Mouse (Mus musculus): ENCODE measurements around the gene Slc44a4.
"Not testable (repeated sequence)": the region's sequence is repeated elsewhere in the genome, so short reads cannot be mapped to it uniquely, and the experiment has no call there.

Gene Slc44a4

DNA sequence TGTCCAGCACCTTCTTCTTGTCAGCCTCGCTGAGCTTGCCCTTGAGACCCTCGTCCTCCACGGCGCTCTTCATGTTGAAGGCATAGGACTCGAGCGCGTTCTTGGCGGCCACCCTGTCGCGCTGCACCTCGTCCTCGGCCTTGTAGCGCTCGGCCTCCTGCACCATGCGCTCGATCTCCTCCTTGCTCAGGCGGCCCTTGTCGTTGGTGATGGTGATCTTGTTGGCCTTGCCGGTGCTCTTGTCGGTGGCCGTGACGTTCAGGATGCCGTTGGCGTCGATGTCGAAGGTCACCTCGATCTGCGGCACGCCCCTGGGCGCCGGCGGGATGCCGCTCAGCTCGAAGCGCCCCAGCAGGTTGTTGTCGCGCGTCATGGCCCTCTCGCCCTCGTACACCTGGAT, 43.0 kb downstream of the Slc44a4 start:
- H3K36me3 ChIP-seq (ENCODE audit: control insufficient read depth, insufficient read depth, low read length, poor library complexity, severe bottlenecking); H3K27me3 ChIP-seq (ENCODE audit: control insufficient read depth, insufficient read depth, low read length, poor library complexity, severe bottlenecking): not testable (repeated sequence)
- DNase-seq (ENCODE audit: low read depth, low spot score) = peak; percentile 47

DNA sequence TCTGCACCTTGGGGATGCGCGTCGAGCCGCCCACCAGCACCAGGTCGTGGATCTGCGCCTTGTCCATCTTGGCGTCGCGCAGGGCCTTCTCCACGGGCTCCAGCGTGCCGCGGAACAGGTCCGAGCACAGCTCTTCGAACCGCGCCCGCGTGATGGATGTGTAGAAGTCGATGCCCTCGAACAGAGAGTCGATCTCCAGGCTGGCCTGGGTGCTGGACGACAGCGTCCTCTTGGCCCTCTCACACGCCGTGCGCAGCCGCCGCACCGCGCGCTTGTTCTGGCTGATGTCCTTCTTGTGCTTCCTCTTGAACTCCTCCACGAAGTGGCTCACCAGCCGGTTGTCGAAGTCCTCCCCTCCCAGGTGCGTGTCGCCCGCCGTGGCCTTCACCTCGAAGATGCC, 43.7 kb downstream of the Slc44a4 start:
- H3K36me3 ChIP-seq (ENCODE audit: control insufficient read depth, insufficient read depth, low read length, poor library complexity, severe bottlenecking); H3K27me3 ChIP-seq (ENCODE audit: control insufficient read depth, insufficient read depth, low read length, poor library complexity, severe bottlenecking): not testable (repeated sequence)
- DNase-seq (ENCODE audit: low read depth, low spot score) = peak; percentile 36

DNA sequence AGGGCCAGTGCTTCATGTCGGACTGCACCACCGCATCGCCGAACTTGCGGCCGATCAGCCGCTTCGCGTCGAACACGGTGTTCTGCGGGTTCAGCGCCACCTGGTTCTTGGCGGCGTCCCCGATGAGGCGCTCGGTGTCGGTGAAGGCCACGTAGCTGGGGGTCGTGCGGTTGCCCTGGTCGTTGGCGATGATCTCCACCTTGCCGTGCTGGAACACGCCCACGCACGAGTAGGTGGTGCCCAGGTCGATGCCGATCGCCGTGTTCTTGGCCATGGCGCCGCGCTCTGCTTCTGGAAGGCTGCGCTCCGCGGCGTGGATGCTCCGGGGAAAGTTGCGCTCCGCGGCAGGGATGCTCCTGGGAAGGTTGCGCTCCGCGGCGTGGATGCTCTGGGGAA, 44.5 kb downstream of the Slc44a4 start:
- not testable (repeated sequence) for H3K36me3 ChIP-seq (ENCODE audit: control insufficient read depth, insufficient read depth, low read length, poor library complexity, severe bottlenecking); H3K27me3 ChIP-seq (ENCODE audit: control insufficient read depth, insufficient read depth, low read length, poor library complexity, severe bottlenecking); DNase-seq (ENCODE audit: low read depth, low spot score)

DNA sequence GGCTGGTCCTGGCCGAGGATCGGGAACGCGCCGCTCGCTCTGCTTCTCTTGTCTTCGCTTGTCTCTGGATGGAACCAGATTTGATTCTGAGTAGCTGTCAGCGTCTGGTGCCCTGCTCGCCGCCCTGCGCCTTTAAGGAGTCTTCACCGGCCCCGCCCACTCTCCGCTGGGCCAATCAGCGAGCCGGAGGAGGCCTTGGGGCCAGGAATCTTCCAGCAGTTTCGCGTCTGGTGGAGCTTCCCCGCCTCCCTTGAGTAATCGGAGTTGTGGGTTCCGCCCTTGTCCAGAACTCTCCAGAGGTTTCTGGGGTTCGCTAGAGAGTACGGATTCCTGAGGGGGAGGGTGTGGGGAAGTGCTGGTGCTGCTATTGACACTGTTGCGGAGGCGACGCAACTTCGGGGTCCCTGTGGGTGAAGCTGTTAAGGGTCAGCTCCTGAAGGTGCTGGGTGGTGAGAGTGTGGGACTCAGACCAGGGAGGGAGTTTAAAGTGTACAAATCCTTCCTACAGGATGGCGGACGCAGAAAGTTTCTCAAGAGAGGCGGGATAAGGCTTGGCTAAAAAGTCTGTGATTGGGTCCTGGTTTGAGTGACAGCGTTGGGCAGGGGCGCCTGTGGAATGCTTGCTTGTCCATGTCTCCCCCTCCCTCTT, 45.0 kb downstream of the Slc44a4 start, which contains the start of gene Hspa1b:
Gene Hspa1b, minus strand, starts transcription at position 109 of the 649 bp plus-strand sequence.
- peak; percentile 90 for DNase-seq (ENCODE audit: low read depth, low spot score)
- not testable (repeated sequence) for H3K36me3 ChIP-seq (ENCODE audit: control insufficient read depth, insufficient read depth, low read length, poor library complexity, severe bottlenecking); H3K27me3 ChIP-seq (ENCODE audit: control insufficient read depth, insufficient read depth, low read length, poor library complexity, severe bottlenecking)

DNA sequence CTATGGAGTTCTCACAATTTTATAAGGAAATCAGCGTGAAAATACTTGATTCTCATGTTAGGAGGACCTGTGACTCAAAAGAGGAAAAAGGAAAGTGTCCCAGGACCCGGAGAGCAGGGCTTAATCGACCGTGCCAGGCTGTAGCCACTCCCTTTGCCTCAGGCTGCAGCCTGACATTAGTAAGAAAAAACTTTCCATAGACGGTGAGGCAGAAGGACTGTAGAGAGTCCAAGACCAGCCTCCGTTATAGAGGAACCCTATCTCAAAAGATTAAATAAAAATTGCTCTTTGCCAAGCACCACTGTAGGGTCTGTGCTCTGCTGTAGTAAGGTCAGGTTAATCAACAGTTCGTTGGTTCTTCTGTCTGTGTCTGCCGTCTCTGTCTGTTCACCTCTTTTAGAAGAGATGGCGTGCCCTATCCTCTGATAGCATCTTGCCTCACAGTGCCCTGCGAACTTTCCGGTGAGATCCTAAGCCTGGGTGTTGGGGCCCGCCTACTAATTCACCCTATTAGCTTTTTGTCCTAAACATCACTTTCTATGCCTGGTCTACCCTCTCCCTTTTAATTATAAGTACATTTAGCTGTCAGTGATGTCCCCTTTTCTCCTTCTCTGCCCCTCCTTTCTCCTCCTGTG, 45.7 kb downstream of the Slc44a4 start:
- Histone ChIP-seq H3K27me3 (ENCODE audit: control insufficient read depth, insufficient read depth, low read length, poor library complexity, severe bottlenecking) (no peaks in the 10 kb centered on the region), H3K36me3 (ENCODE audit: control insufficient read depth, insufficient read depth, low read length, poor library complexity, severe bottlenecking) (no peaks in the 10 kb centered on the region)
- peak; percentile 62 for DNase-seq (ENCODE audit: low read depth, low spot score)

DNA sequence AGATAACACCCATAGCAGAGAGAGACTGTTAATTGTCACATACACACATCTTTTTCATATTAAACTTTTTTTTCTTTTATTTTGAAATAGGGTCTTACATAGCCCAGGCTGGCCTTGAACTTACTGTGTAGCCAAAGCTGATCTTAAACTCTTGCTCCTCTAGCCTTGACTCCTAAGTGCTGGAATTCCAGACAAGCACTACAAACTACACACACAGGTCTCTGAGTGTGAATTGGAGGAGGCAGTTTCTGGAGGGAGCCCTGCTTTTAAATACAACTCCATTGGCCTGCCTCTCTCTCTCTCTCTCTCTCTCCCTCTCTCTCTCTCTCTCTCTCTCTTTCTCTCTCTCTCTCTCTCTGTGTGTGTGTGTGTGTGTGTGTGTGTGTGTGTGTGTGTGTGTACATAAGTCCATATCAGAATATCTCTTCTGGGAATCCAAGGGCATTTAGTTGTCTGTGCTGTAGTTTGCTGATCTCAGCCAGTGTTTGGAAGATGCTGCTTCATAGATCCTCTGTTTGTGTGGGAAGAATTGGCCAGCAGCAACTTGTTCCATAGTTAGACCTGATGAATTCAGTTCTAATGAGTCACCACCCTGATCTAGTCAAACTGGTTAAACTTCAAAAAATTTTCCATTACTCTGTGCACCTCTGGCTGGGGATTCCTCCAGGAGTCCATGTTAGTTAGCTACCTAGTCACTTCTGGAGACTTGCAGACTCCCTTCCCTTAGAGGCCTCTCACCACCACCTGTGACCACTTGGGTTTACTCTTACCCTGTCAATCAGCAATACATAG, 46.6 kb downstream of the Slc44a4 start:
- H3K27me3 ChIP-seq (ENCODE audit: control insufficient read depth, insufficient read depth, low read length, poor library complexity, severe bottlenecking) = no peaks in the 10 kb centered on the region
- DNase-seq (ENCODE audit: low read depth, low spot score) = no peak
- no peaks in the 10 kb centered on the region for H3K36me3 ChIP-seq (ENCODE audit: control insufficient read depth, insufficient read depth, low read length, poor library complexity, severe bottlenecking)

DNA sequence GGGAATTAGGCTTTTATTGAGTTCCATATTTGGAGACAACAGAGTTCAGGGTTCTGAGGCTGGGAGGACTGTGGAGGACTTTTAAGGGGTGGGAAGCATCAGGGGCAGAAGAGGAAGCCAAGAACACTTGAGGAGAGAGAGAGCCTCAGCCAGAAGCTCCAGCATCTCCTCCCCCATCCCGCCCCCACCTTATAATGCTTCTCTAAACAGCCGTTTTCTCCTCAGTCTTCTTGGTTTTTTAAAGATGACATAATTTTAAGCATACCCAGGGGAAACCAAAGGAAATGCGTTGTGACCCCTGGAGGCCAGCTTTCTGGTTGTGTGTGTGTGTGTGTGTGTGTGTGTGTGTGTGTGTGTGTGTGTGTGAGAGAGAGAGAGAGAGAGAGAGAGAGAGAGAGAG, 47.9 kb downstream of the Slc44a4 start:
- peak; percentile 53 for DNase-seq (ENCODE audit: low read depth, low spot score)
- H3K27me3 ChIP-seq (ENCODE audit: control insufficient read depth, insufficient read depth, low read length, poor library complexity, severe bottlenecking) = no peaks in the 10 kb centered on the region
- no peaks in the 10 kb centered on the region for H3K36me3 ChIP-seq (ENCODE audit: control insufficient read depth, insufficient read depth, low read length, poor library complexity, severe bottlenecking)

DNA sequence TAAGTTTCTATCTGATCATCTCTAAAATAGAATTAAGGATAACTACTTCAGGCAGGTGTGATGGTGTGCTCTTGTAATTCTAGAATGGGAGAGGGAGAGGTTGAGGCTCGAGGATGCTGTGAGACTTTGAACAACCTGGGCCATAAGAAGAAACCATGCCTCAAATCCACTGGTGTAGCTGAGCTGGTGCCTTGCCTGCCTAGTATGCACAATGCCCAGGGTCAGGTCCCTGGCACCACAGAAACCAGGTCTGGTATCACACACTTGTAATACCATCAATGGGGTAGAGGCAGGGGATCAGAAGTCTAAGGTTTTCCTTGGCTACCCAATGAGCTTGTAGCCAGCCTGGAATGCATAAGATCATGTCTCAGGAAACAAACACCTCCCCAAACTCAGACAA, 48.6 kb downstream of the Slc44a4 start:
- DNase-seq (ENCODE audit: low read depth, low spot score) = no peak
- Histone ChIP-seq H3K27me3 (ENCODE audit: control insufficient read depth, insufficient read depth, low read length, poor library complexity, severe bottlenecking) (no peaks in the 10 kb centered on the region), H3K36me3 (ENCODE audit: control insufficient read depth, insufficient read depth, low read length, poor library complexity, severe bottlenecking) (no peaks in the 10 kb centered on the region)

DNA sequence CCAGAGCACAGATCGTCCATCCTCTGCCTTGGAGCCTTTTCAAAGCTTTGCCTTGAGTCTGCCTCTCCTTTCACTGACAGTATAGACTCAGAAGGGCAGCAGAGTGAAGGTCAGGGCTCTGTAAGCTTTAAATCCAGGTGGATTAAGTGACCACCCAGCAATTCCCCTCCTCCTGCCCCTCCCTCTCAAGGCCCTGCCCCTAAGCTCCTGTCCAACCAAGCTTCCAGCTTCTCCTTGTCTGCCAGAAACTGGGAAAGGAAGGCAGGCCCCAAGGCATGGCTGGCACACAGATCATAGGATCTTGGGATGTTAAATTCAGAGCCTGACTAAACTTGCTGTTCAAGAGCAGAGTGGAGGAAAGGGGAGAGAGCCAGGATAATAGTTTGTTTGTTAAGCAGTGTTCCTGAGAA, 50.4 kb downstream of the Slc44a4 start:
- H3K36me3 ChIP-seq (ENCODE audit: control insufficient read depth, insufficient read depth, low read length, poor library complexity, severe bottlenecking) = no peaks in the 10 kb centered on the region
- no peaks in the 10 kb centered on the region for H3K27me3 ChIP-seq (ENCODE audit: control insufficient read depth, insufficient read depth, low read length, poor library complexity, severe bottlenecking)
- no peak for DNase-seq (ENCODE audit: low read depth, low spot score)

DNA sequence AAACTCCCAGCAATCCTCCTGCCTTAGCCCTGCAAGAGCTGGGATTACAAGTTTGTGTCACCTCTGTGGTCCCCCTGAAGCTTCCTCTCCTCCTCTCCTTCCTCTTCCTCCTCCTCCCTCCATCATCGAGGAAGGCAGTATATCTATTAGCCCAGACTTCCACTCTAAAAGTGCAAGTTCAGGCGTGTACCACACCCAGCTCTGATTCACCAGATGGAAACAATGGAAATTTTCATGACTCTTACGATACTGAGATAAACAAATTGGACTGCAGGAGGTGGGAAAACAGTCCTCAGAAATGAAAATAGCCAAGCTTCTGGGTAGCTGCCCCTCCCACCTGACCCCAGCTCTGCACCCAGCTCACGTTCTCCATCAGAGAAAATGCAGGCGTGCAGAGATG, 51.4 kb downstream of the Slc44a4 start:
- Histone ChIP-seq H3K27me3 (ENCODE audit: control insufficient read depth, insufficient read depth, low read length, poor library complexity, severe bottlenecking) (no peaks in the 10 kb centered on the region), H3K36me3 (ENCODE audit: control insufficient read depth, insufficient read depth, low read length, poor library complexity, severe bottlenecking) (no peaks in the 10 kb centered on the region)
- DNase-seq (ENCODE audit: low read depth, low spot score) = no peak

DNA sequence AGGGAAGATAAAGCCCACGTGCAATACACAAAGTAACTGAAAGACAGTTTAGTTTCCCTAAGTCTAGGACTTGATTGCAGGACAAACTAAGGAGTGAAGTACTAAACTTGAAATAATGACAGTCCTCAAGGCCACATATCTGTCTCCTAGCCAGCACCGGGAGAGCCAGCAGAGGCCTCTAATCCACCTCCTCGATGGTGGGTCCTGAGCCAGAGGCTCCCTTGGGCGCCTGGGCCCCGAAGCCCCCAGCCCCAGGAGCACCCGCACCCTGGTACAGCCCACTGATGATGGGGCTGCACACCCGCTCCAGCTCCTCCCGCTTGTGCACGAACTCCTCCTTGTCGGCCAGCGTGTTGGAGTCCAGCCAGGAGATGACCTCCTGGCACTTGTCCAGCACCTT, 55.6 kb downstream of the Slc44a4 start, which contains the start of gene Gm20481:
Gene Gm20481, plus strand, starts transcription at position 91 of the 400 bp plus-strand sequence.
- not testable (repeated sequence) for H3K36me3 ChIP-seq (ENCODE audit: control insufficient read depth, insufficient read depth, low read length, poor library complexity, severe bottlenecking); H3K27me3 ChIP-seq (ENCODE audit: control insufficient read depth, insufficient read depth, low read length, poor library complexity, severe bottlenecking)
- DNase-seq (ENCODE audit: low read depth, low spot score) = peak; percentile 51

DNA sequence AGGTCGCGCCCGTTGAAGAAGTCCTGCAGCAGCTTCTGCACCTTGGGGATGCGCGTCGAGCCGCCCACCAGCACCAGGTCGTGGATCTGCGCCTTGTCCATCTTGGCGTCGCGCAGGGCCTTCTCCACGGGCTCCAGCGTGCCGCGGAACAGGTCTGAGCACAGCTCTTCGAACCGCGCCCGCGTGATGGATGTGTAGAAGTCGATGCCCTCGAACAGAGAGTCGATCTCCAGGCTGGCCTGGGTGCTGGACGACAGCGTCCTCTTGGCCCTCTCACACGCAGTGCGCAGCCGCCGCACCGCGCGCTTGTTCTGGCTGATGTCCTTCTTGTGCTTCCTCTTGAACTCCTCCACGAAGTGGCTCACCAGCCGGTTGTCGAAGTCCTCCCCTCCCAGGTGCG, 56.6 kb downstream of the Slc44a4 start:
- DNase-seq (ENCODE audit: low read depth, low spot score); H3K27me3 ChIP-seq (ENCODE audit: control insufficient read depth, insufficient read depth, low read length, poor library complexity, severe bottlenecking); H3K36me3 ChIP-seq (ENCODE audit: control insufficient read depth, insufficient read depth, low read length, poor library complexity, severe bottlenecking): not testable (repeated sequence)

DNA sequence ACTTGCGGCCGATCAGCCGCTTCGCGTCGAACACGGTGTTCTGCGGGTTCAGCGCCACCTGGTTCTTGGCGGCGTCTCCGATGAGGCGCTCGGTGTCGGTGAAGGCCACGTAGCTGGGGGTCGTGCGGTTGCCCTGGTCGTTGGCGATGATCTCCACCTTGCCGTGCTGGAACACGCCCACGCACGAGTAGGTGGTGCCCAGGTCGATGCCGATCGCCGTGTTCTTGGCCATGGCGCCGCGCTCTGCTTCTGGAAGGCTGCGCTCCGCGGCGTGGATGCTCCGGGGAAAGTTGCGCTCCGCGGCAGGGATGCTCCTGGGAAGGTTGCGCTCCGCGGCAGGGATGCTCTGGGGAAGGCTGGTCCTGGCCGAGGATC, 57.4 kb downstream of the Slc44a4 start:
- DNase-seq (ENCODE audit: low read depth, low spot score); H3K36me3 ChIP-seq (ENCODE audit: control insufficient read depth, insufficient read depth, low read length, poor library complexity, severe bottlenecking); H3K27me3 ChIP-seq (ENCODE audit: control insufficient read depth, insufficient read depth, low read length, poor library complexity, severe bottlenecking): not testable (repeated sequence)

DNA sequence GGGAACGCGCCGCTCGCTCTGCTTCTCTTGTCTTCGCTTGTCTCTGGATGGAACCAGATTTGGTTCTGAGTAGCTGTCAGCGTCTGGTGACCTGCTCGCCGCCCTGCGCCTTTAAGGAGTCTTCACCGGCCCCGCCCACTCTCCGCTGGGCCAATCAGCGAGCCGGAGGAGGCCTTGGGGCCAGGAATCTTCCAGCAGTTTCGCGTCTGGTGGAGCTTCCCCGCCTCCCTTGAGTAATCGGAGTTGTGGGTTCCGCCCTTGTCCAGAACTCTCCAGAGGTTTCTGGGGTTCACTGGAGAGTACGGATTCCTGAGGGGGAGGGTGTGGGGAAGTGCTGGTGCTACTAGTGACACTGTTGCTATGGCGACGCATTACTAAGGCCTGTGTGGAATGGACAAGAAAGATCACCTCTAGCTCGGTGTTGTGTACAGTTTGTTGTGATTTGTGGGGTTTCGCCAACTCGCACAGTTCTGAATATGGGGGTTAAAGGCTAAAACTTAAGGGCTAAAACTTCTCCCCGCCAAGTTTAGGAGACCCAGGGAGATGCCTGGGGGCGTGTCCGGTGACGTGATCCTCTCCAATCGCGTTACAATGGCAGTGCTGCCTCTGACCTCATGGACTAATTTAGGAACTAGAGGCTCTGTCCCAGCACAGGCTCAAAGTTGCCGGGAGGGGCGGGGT, 57.9 kb downstream of the Slc44a4 start, which contains the start of the genes Hspa1a and Hspa1l:
Gene Hspa1a, minus strand, starts transcription at position 88 of the 681 bp plus-strand sequence.
Gene Hspa1l, plus strand, starts transcription at position 635 of the 681 bp plus-strand sequence.
- H3K27me3 ChIP-seq (ENCODE audit: control insufficient read depth, insufficient read depth, low read length, poor library complexity, severe bottlenecking); H3K36me3 ChIP-seq (ENCODE audit: control insufficient read depth, insufficient read depth, low read length, poor library complexity, severe bottlenecking): not testable (repeated sequence)
- DNase-seq (ENCODE audit: low read depth, low spot score) = peak; percentile 91

All from splenic B cell, adult 2 months (primary cell).